Mouse (Mus musculus) liver, postnatal 0 days (tissue): Measurements from ENCODE around the gene Trit1.

ENCODE experiments used
- CTCF ChIP-seq: sonication (generic); IDR thresholded peaks from 2 replicates; pipeline ENCODE4 v1.5.1; 2016; ENCODE audit warnings: antibody characterized with exemption, low read depth
- EP300 ChIP-seq: IDR thresholded peaks from 2 replicates; pipeline ENCODE4 v1.6.1; 2016; ENCODE audit warnings: antibody characterized with exemption, low read depth, mild to moderate bottlenecking

DNA sequence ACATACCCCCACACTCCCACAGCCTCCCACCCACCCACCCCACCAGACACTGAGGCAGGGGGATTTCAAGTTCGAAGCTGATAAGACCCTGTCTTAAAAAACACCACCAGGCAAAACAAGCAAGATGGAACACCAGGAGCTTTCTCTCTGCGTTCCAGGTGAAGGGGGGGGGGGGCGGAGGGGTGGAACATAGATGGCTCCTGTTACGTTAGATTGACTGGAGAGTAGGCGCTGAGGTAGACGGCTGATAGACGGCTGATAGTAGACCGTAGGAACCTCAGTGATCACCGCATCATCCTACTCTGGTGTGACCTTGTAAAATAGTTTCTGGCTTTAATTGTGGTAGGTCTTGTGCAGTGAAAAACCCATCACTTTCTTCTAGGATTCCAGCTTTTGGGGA is 77.5 kb downstream of the Trit1 start:
- TF ChIP-seq CTCF (no peak), EP300 (no peak)
